Mouse (Mus musculus) right cerebral cortex, adult 18-20 months (tissue): Measurements from ENCODE around the gene Dand5.
"Not testable (repeated sequence)": the region's sequence is repeated elsewhere in the genome, so short reads cannot be mapped to it uniquely, and the experiment has no call there.

Experiments used
- DNase-seq: peaks from one replicate; pipeline ENCODE4 v3.0.0; 2022; ENCODE audit warnings: mixed read lengths

Dand5 gene

GRCm38 (mm10) chr8:84834002-84834865 is 11.6 kb upstream of the Dand5 start:
- no peak for DNase-seq

DNA sequence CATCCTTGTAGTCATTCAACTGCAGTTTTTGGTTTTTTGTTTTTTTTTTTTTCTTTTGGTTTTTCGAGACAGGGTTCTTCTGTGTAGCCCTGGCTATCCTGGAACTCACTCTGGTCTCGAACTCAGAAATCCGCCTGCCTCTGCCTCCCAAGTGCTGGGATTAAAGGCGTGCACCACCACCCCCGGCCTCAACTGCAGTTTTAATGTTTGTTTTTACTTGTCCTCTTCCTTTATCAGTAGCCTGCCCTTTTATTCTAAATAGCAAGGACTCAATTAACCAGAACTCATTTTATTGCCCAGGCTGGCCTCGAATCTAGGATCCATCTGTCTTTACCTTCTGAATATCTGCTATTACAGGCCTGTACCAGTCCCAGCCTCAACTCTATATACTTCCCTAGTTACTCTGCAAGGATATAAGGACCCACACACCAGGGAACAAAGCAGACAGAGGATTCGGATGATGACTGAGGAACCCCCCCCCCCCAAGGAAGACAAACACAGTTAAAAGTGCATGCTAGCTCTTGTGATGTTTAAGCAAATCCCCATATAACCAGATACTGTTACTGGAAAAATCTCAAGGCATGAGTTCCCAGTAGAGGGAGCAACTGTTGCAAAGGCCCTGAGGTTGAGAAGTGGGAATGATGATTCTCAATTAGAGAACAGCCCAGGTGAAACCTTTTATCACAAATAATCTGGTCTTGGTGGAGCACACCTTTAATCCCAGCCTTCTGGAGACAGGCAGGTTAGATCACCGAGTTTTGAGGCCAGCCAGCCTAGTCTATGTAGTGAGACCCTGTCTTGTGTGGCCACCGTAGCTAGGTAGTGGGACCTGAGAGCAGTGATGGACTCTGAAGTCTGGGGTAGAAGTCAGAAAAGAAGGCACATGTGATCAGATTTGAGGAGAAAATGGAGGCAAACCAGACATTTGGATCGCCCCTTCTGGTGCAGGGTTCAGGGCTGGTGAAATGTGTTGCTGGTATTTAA is 10.4 kb upstream of the Dand5 start:
- DNase-seq, result no peak

DNA sequence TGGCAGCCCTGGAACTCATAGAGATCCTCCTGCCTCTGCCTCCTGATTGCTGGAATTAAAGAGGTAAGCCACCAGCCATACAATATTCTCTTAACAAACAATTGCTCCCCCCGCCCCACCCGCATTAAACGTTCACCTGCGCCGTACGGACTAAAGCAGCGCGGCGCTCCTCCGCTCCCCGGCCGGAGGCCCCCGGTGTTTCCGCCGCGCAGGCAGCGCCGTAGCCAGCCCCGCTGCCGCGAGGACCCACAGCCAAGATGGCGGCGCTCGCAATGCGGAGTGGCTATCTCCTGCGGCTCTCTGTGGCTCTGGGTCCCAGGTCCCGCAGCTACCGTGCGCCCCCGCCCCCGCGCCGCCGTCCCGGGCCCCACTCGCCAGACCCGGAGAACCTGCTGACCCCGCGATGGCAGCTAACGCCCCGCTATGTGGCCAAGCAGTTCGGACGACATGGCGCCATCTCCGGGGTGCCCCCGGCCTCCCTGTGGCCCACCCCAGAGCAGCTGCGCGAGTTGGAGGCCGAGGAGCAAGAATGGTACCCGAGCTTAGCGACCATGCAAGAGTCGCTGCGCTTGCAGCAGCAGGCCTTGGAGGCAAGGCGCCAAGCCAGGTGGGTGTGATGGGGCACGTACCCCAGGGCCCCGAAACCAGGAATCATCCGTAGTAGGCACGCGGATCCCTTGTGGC is 9.6 kb upstream of the Dand5 start:
- peak; percentile 80 for DNase-seq

- no peak for DNase-seq
Measured at GRCm38 (mm10) chr8:84831490-84831889, 8.9 kb upstream of the Dand5 start, which contains the start of gene Gadd45gip1. TSS of gene Gadd45gip1 (plus strand) at chr8:84831522.

GRCm38 (mm10) chr8:84826518-84826917 is 3.9 kb upstream of the Dand5 start:
- not testable (repeated sequence) for DNase-seq

GRCm38 (mm10) chr8:84825636-84826035 is 3.0 kb upstream of the Dand5 start:
- DNase-seq, result no peak

DNA sequence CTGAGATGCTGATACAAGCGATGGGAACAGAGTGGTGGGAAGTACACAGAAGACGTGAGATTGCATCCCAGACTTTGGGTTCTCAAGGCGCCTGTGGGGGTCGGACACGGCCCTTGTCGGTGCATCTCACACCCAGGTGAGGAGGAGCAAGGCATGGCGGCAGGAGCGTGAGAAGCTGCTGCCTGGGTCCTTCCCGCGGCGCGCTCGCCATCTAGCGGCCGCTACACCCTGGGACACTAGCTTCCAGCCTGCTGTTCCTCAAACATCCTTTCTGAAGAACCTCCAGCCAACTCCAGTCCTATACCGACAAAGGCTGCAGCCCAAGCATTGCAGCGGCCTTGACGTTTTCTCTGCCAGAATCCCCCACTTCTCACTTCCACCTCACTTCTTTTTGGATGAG is 1.0 kb upstream of the Dand5 start:
- DNase-seq, result peak; percentile 73

DNA sequence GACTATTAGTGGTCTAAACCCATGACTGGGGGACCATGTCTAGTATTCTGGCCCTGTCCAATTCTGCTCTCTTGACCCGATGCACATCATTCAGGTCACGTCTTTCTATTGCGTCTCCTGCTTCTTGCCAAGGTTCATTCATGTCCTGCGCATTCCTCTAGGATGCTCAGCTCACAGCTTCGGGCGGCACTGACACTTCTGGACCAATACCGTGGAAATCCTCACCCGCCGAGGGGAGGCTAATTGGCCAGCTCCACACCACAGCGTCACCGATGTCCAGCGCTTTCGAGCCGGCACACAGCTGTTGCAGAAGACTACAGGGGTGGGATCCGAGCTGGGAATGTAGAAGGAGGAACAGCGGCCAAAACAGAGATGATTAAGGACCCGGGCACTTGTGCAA is 6.5 kb downstream of the Dand5 start:
- no peak for DNase-seq

- DNase-seq, result peak; percentile 93
Measured at GRCm38 (mm10) chr8:84815547-84815946, 7.1 kb downstream of the Dand5 start.

GRCm38 (mm10) chr8:84814555-84815441 is 7.8 kb downstream of the Dand5 start:
- DNase-seq, result no peak

DNA sequence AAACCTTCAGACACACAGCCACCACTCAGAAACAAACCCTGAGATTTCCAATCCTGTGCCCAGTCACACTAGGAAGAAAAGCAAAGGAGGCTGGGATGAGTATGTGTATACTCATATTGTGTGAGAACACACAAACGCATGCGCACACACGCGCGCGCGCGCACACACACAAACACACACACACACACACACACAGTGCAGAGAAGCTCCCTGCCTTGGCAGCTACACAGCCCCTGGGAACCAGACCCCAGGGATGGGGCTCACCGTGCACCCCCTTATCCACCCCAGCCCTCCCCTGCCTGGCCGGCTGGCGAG is 8.4 kb downstream of the Dand5 start:
- DNase-seq, result no peak

DNA sequence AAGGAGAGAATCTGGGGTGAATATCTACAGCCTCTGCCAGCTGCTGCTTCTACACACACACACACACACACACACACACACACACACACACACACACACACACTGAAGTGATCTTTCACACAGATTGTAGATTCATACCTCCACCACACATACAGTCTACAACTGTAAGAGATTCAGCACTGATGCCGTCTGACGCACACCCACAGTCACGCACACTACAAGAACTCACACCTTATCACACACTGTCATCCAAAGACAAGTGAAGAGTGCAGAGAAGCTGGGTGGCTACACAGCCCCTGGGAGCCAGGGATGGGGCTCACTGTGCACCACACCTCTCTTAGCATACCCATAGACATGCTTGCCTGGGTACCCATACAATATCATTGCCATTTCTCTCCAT is 8.8 kb downstream of the Dand5 start:
- DNase-seq, result no peak

- DNase-seq, result peak; percentile 84
Measured at GRCm38 (mm10) chr8:84813059-84813458, 9.6 kb downstream of the Dand5 start.

- no peak for DNase-seq
Measured at GRCm38 (mm10) chr8:84811303-84811702, 11.3 kb downstream of the Dand5 start.

GRCm38 (mm10) chr8:84810896-84811295 is 11.7 kb downstream of the Dand5 start:
- DNase-seq, result peak; percentile 95

DNA sequence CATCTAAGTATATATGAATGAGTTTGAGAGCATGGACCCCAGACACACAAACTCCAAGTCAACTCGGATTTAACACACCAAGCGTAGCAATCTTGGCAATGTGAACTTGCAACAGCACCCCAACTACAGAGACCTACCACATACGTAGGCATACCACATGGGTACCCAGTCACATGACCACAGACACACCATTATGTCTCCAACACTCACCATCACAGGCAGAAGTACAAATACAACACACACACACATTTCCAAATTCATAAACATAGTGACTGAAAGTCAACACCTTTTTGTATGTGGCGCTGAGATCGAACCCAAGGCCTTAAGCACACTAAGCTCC is 12.7 kb downstream of the Dand5 start:
- DNase-seq, result no peak

DNA sequence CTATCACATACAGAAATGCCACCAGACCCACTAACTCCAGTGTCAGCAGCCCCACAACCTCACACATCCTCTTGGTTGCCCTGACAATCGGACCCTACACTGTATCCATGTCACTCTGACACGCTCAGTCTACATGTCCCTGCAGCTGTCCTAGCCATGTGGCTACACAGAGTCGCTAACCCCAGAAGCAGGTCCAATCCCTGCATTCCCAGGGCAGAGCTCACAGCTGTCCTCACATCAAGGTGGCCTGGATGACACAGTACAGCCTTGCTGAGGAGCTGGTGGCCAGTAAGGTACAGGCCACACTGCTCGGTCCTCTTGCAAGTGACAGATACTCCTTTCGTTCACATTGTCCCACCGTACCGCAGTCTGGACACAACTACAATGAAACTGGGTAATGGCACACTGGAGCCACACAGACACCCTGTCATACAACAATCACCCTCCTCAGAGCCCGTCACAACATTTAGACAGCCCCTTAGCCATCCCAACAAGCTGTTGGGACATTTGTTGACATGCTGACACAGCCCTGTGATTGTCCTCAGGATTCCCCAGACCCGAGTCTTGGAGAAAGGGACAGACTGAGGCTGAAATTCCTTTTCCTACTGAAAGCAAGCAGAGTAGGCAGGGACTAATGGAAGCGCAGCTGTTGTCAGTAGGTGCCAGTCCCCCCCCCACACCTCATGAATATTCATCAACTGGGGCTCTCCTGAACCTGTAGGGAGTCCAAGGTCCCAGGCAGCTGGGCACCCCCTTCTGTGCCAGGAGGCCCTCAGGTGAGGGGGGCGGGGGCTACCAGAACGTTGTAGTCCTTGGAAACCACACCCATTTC is 13.3 kb downstream of the Dand5 start:
- DNase-seq, result no peak

- no peak for DNase-seq
Measured at GRCm38 (mm10) chr8:84806031-84806430, 16.6 kb downstream of the Dand5 start.

- DNase-seq, result no peak
Measured at GRCm38 (mm10) chr8:84799999-84800831, 22.4 kb downstream of the Dand5 start, which contains the start of gene Nfix. TSS of gene Nfix (minus strand) at chr8:84800344.
